Mouse (Mus musculus): ENCODE measurements at regions not wholly inside any gene's neighbourhood (a gene's known extent, or its start where the extent isn't known, plus 50 kb on each side); places are given as distances from the start of the nearest gene placed in this dataset.

GRCm38 (mm10) chr8:9025872-9026271 is 335.6 kb upstream of the Arglu1 start:
- TF ChIP-seq CTCF (IDR thresholded peaks at IDR 0.05; ENCODE audit: borderline replicate concordance, insufficient read depth, low read length) = no peak
- no peak for TF ChIP-seq POLR2A (IDR thresholded peaks at IDR 0.05; ENCODE audit: low read depth, low read length)
